Mouse (Mus musculus) urinary bladder, postnatal 14 days (tissue): ENCODE measurements around the gene Zfp292.
"Not testable (repeated sequence)": the region's sequence is repeated elsewhere in the genome, so short reads cannot be mapped to it uniquely, and the experiment has no call there.

Source experiments
- DNase-seq: peaks from one replicate; pipeline ENCODE4 v3.0.0; 2021; ENCODE audit warnings: low spot score

Gene Zfp292

GRCm38 (mm10) chr4:34882818-34883217 lies at the start of gene Zfp292:
Zfp292 (minus strand) TSS chr4:34882960.
- DNase-seq = peak; percentile 92

- DNase-seq = not testable (repeated sequence)
Measured at GRCm38 (mm10) chr4:34928386-34928785, 45.6 kb upstream of the Zfp292 start.

- DNase-seq = peak; percentile 35
Measured at GRCm38 (mm10) chr4:34922177-34922870, 39.6 kb upstream of the Zfp292 start.

GRCm38 (mm10) chr4:34917400-34917799 lies 34.6 kb upstream of the Zfp292 start:
- no peak for DNase-seq

GRCm38 (mm10) chr4:34912171-34912570 lies 29.4 kb upstream of the Zfp292 start:
- no peak for DNase-seq

GRCm38 (mm10) chr4:34911401-34911800 lies 28.6 kb upstream of the Zfp292 start:
- DNase-seq = no peak

- DNase-seq = peak; percentile 43
Measured at GRCm38 (mm10) chr4:34908127-34908526, 25.4 kb upstream of the Zfp292 start.

GRCm38 (mm10) chr4:34907026-34907425 lies 24.3 kb upstream of the Zfp292 start:
- no peak for DNase-seq

GRCm38 (mm10) chr4:34906151-34906550 lies 23.4 kb upstream of the Zfp292 start:
- DNase-seq = no peak

- no peak for DNase-seq
Measured at GRCm38 (mm10) chr4:34905396-34905795, 22.6 kb upstream of the Zfp292 start.

GRCm38 (mm10) chr4:34901582-34901981 lies 18.8 kb upstream of the Zfp292 start:
- DNase-seq = not testable (repeated sequence)

GRCm38 (mm10) chr4:34901166-34901565 lies 18.4 kb upstream of the Zfp292 start:
- no peak for DNase-seq

GRCm38 (mm10) chr4:34900155-34900554 lies 17.4 kb upstream of the Zfp292 start:
- no peak for DNase-seq

- no peak for DNase-seq
Measured at GRCm38 (mm10) chr4:34899322-34899721, 16.6 kb upstream of the Zfp292 start.

- no peak for DNase-seq
Measured at GRCm38 (mm10) chr4:34898497-34898896, 15.7 kb upstream of the Zfp292 start.

- DNase-seq = no peak
Measured at GRCm38 (mm10) chr4:34893479-34893878, 10.7 kb upstream of the Zfp292 start, which contains the start of gene Cga. Cga (plus strand) TSS chr4:34893779.

GRCm38 (mm10) chr4:34889812-34890185 lies 7.0 kb upstream of the Zfp292 start:
- no peak for DNase-seq

- DNase-seq = no peak
Measured at GRCm38 (mm10) chr4:34889101-34889811, 6.5 kb upstream of the Zfp292 start.

- no peak for DNase-seq
Measured at GRCm38 (mm10) chr4:34887295-34887694, 4.5 kb upstream of the Zfp292 start.

- DNase-seq = peak; percentile 84
Measured at GRCm38 (mm10) chr4:34886490-34887111, 3.8 kb upstream of the Zfp292 start.

GRCm38 (mm10) chr4:34885631-34886351 lies 3.0 kb upstream of the Zfp292 start:
- no peak for DNase-seq

GRCm38 (mm10) chr4:34883366-34884029 lies 738 bp upstream of the Zfp292 start:
- DNase-seq = no peak
